Mouse (Mus musculus) common myeloid progenitor, adult 5-6 weeks (primary cell): Measurements from ENCODE around the gene Tut4. TPM values are rescaled to one million over a fixed set of nuclear protein-coding genes. Genes with fewer than 3 reads are reported as not detected.
A peak's percentile ranks its signal among the peaks of the same experiment; 100 is the strongest.

Source experiments
- ATAC-seq: replicated peaks from 2 replicates; pipeline ENCODE4 v1.8.0; 2016; ENCODE audit warnings: low read depth, mild to moderate bottlenecking, moderate TSS enrichment, inconsistent platforms; ENCODE audit not compliant: poor library complexity, severe bottlenecking
- total RNA-seq: library from RNA; stranded (forward); fragments of 200-1000, 187-1606 nt; gene quantifications from 2 replicates; pipeline ENCODE4 v1.2.3, GENCODE M21; 2017

Gene Tut4
- 61.8 and 73.6 TPM in 2 replicates for total RNA-seq

- peak; percentile 43 for ATAC-seq
Observed at GRCm38 (mm10) chr4:108459231-108460155, at the start of gene Tut4. Gene Tut4 (plus strand): TSS chr4:108459426.

- no peak for ATAC-seq
Observed at GRCm38 (mm10) chr4:108424587-108424986, 34.6 kb upstream of the Tut4 start.

GRCm38 (mm10) chr4:108427719-108428340 is 31.4 kb upstream of the Tut4 start:
- ATAC-seq = peak; percentile 65

GRCm38 (mm10) chr4:108428341-108428721 is 30.9 kb upstream of the Tut4 start:
- ATAC-seq = peak; percentile 87

- no peak for ATAC-seq
Observed at GRCm38 (mm10) chr4:108430656-108431560, 28.3 kb upstream of the Tut4 start.

GRCm38 (mm10) chr4:108431561-108431936 is 27.7 kb upstream of the Tut4 start:
- no peak for ATAC-seq

GRCm38 (mm10) chr4:108433341-108433740 is 25.9 kb upstream of the Tut4 start:
- no peak for ATAC-seq

- ATAC-seq = no peak
Observed at GRCm38 (mm10) chr4:108434221-108434620, 25.0 kb upstream of the Tut4 start.

- ATAC-seq = no peak
Observed at GRCm38 (mm10) chr4:108434781-108435180, 24.4 kb upstream of the Tut4 start.

- 0 out of 2 replicates have a peak, but pooled peaks have one; percentile 45 for ATAC-seq
Observed at GRCm38 (mm10) chr4:108435646-108436045, 23.6 kb upstream of the Tut4 start.

GRCm38 (mm10) chr4:108436225-108436624 is 23.0 kb upstream of the Tut4 start:
- no peak for ATAC-seq

GRCm38 (mm10) chr4:108438082-108438840 is 21.0 kb upstream of the Tut4 start:
- ATAC-seq = no peak

- ATAC-seq = no peak
Observed at GRCm38 (mm10) chr4:108448091-108448490, 11.1 kb upstream of the Tut4 start.

GRCm38 (mm10) chr4:108456028-108456427 is 3.2 kb upstream of the Tut4 start:
- no peak for ATAC-seq

- ATAC-seq = 0 out of 2 replicates have a peak, but pooled peaks have one; percentile 3
Observed at GRCm38 (mm10) chr4:108458201-108458741, 955 bp upstream of the Tut4 start.

- ATAC-seq = peak; percentile 75
Observed at GRCm38 (mm10) chr4:108460156-108460923, 1.1 kb downstream of the Tut4 start.

GRCm38 (mm10) chr4:108461262-108461903 is 2.2 kb downstream of the Tut4 start:
- no peak for ATAC-seq

- ATAC-seq = no peak
Observed at GRCm38 (mm10) chr4:108473586-108473985, 14.4 kb downstream of the Tut4 start.
